Mouse (Mus musculus): Measurements from ENCODE around the gene Rnh1. TPM values are rescaled to one million over a fixed set of nuclear protein-coding genes. Genes with fewer than 3 reads are reported as not detected.

Rnh1 gene
- total and polyA plus RNA-seq, 3 experiments = 71.4 to 94.5 TPM; not detected in 1

DNA sequence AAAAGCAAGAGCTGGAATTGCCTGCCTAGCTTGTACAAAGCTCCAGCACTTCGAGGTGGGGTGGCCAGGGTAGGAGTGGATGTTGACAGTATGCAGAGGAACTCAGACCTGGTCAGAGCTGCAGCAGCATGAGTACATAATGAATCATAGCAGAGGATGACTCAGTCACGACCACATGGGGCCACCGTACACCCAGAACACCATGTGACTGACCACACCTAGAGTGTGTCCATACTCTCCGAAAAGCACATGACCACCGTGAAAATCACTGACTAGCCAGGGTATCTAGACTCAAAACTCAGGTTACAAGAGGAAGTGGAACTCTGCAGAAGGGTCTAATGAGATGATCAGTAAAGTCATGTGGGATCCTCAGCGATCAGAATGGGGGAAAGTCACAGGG is 7.8 kb downstream of the Rnh1 start:
- Histone ChIP-seq H3K27me3 (ENCODE audit: control insufficient read depth in 1 of 2, insufficient read depth in 2 of 2, low read length in 2 of 2) (no peaks in the 10 kb centered on the region), H3K36me3 (ENCODE audit: control insufficient read depth in 1 of 2, insufficient read depth in 2 of 2, low read length in 2 of 2) (peaks cover 3 to 16% of the 10 kb centered on the region in 2 experiments; a peak in 3 of 4 replicates), H3K4me3 (ENCODE audit: control insufficient read depth in 1 of 2, insufficient read depth in 1 of 2, low read depth in 2 of 2, low read length in 2 of 2) (no peak overlapping the region), H3K9me3 (replicated peaks; ENCODE audit: insufficient read depth, low read length) (no peaks in the 10 kb centered on the region), H3K9ac (ENCODE audit: control insufficient read depth, low read depth, low read length, poor library complexity, severe bottlenecking) (no peak overlapping the region), H3K79me2 (ENCODE audit: control insufficient read depth, insufficient read depth, low read length, poor library complexity) (peaks cover 4% of the 10 kb centered on the region), H3K27ac (ENCODE audit: control insufficient read depth, low read depth, low read length) (no peak overlapping the region), H3K4me1 (ENCODE audit: control insufficient read depth in 1 of 2, insufficient read depth in 2 of 2, low read length in 2 of 2) (peaks cover 4 to 14% of the 10 kb centered on the region in 2 experiments; a peak in 3 of 4 replicates)
- TF ChIP-seq POLR2AphosphoS5 (IDR thresholded peaks at IDR 0.05; ENCODE audit: borderline replicate concordance, low read depth, low read length) = no peak
- TF ChIP-seq MYB (IDR thresholded peaks at IDR 0.05; ENCODE audit: low read depth, low read length) = no peak
- TF ChIP-seq CTCF (IDR thresholded peaks at IDR 0.05 in 2 of 3, conservative IDR thresholded peaks at IDR 0.05 in 1 of 3; ENCODE audit: control insufficient read depth in 1 of 3, insufficient read depth in 1 of 3, low read depth in 2 of 3, low read length in 3 of 3, poor library complexity in 1 of 3, severe bottlenecking in 1 of 3) = no peak
- no peak for TF ChIP-seq ETS1 (IDR thresholded peaks at IDR 0.05; ENCODE audit: low read depth, low read length)
- DNase-seq (ENCODE audit: low read depth, low spot score) = no peak

- no peak for DNase-seq (ENCODE audit: low read depth, low spot score)
- Histone ChIP-seq H3K27ac (ENCODE audit: control insufficient read depth, low read depth, low read length) (no peak overlapping the region), H3K27me3 (ENCODE audit: control insufficient read depth in 1 of 2, insufficient read depth in 2 of 2, low read length in 2 of 2) (no peaks in the 10 kb centered on the region), H3K36me3 (ENCODE audit: control insufficient read depth in 1 of 2, insufficient read depth in 2 of 2, low read length in 2 of 2) (peaks cover 3 to 16% of the 10 kb centered on the region in 2 experiments; a peak in 3 of 4 replicates), H3K9ac (ENCODE audit: control insufficient read depth, low read depth, low read length, poor library complexity, severe bottlenecking) (no peak overlapping the region), H3K4me3 (ENCODE audit: control insufficient read depth in 1 of 2, insufficient read depth in 1 of 2, low read depth in 2 of 2, low read length in 2 of 2) (no peak overlapping the region), H3K4me1 (ENCODE audit: control insufficient read depth in 1 of 2, insufficient read depth in 2 of 2, low read length in 2 of 2) (peaks cover 4 to 14% of the 10 kb centered on the region in 2 experiments; a peak in 3 of 4 replicates), H3K79me2 (ENCODE audit: control insufficient read depth, insufficient read depth, low read length, poor library complexity) (peaks cover 4% of the 10 kb centered on the region), H3K9me3 (replicated peaks; ENCODE audit: insufficient read depth, low read length) (no peaks in the 10 kb centered on the region)
- TF ChIP-seq TBP (IDR thresholded peaks at IDR 0.05; ENCODE audit: low read depth, low read length) = no peak
- TF ChIP-seq CHD1 (IDR thresholded peaks at IDR 0.05; ENCODE audit: low read depth, low read length) = no peak
- TF ChIP-seq POLR2AphosphoS5 (IDR thresholded peaks at IDR 0.05; ENCODE audit: borderline replicate concordance, low read depth, low read length) = no peak
- TF ChIP-seq HCFC1 (IDR thresholded peaks at IDR 0.05; ENCODE audit: low read depth, low read length) = no peak
- TF ChIP-seq ZMIZ1 (IDR thresholded peaks at IDR 0.05; ENCODE audit: low read depth, low read length) = no peak
- TF ChIP-seq SIN3A (IDR thresholded peaks at IDR 0.05; ENCODE audit: low read length) = no peak
- TF ChIP-seq GATA1 (IDR thresholded peaks at IDR 0.05; ENCODE audit: low read depth, low read length) = no peak
- no peak for TF ChIP-seq CTCF (IDR thresholded peaks at IDR 0.05 in 2 of 3, conservative IDR thresholded peaks at IDR 0.05 in 1 of 3; ENCODE audit: control insufficient read depth in 1 of 3, insufficient read depth in 1 of 3, low read depth in 2 of 3, low read length in 3 of 3, poor library complexity in 1 of 3, severe bottlenecking in 1 of 3)
- no peak for TF ChIP-seq MAFK (IDR thresholded peaks at IDR 0.05; ENCODE audit: borderline replicate concordance, low read depth, low read length)
- TF ChIP-seq UBTF (IDR thresholded peaks at IDR 0.05; ENCODE audit: borderline replicate concordance, insufficient read depth, low read depth, low read length) = no peak
- TF ChIP-seq ZNF384 (IDR thresholded peaks at IDR 0.05; ENCODE audit: low read depth, low read length) = no peak
- no peak for TF ChIP-seq ELF1 (IDR thresholded peaks at IDR 0.05; ENCODE audit: low read depth, low read length)
- no peak for TF ChIP-seq USF1 (IDR thresholded peaks at IDR 0.05; ENCODE audit: low read depth, low read length)
- TF ChIP-seq MXI1 (IDR thresholded peaks at IDR 0.05; ENCODE audit: low read depth, low read length) = no peak
- TF ChIP-seq SMC3 (IDR thresholded peaks at IDR 0.05; ENCODE audit: low read depth, low read length) = no peak
- no peak for TF ChIP-seq JUND (IDR thresholded peaks at IDR 0.05; ENCODE audit: low read depth, low read length)
Measured at GRCm38 (mm10) chr7:141164397-141164796, 8.3 kb downstream of the Rnh1 start.

Measured in MEL (cell line).